ENCODE assay signal across 21 mouse cellular contexts in the genomic region with DNA sequence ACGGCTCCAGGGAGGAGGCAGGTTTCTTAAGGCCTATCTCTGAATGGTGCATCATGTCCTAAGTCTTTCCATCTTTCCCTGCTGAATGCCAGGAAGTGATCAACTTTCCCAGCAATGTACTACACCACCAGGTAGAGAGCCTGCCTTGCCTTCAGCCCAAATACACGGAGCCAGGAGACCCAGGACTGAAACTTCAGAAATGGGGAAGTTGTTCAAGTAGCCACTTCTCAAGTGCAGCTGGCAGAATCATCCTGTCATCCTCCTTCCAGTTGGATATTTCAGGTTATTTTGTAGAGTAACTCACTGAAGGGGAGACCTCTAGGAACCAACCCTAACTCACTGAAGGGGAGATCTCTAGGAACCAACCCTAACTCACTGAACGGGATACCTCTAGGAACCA.
"Had no signal": no experiment of that assay in that cellular context is flagged by ENCODE, and none has a peak within 500 bp of the region (broad histone marks: within the 10 kb centered on the region; RNA-seq: fewer than 3 reads in every experiment).

No protein-coding gene starts in this region.

- H3K36me3 ChIP-seq: limb, embryonic 10.5 days; limb, embryonic 13.5 days; liver, embryonic 12.5 days; liver, embryonic 15.5 days; lung, embryonic 15.5 days; midbrain, embryonic 12.5 days; midbrain, embryonic 15.5 days; neural tube, embryonic 12.5 days; neural tube, embryonic 15.5 days had no signal

- H3K9me3 ChIP-seq: limb, embryonic 10.5 days; limb, embryonic 13.5 days; liver, embryonic 12.5 days; liver, embryonic 15.5 days; lung, embryonic 15.5 days; midbrain, embryonic 12.5 days; midbrain, embryonic 15.5 days; neural tube, embryonic 12.5 days; neural tube, embryonic 15.5 days had no signal

- H3K9ac ChIP-seq: limb, embryonic 13.5 days; liver, embryonic 12.5 days; liver, embryonic 15.5 days; lung, embryonic 15.5 days; midbrain, embryonic 12.5 days; midbrain, embryonic 15.5 days; neural tube, embryonic 12.5 days; neural tube, embryonic 15.5 days had no signal

- H3K4me3 ChIP-seq: limb, embryonic 10.5 days; limb, embryonic 13.5 days; liver, embryonic 12.5 days; liver, embryonic 15.5 days; lung, embryonic 15.5 days; midbrain, embryonic 12.5 days; midbrain, embryonic 15.5 days; neural tube, embryonic 12.5 days; neural tube, embryonic 15.5 days had no signal

- DNase-seq: kidney, adult 2 months; kidney, postnatal 36 days; liver; lung, adult 18-20 months; lung, postnatal 10 days; lung, postnatal 36 days; retina, postnatal 1 day; thymus, adult 2 months; thymus, postnatal 14 days; thymus, postnatal 4 days had no signal

- H3K4me1 ChIP-seq: limb, embryonic 10.5 days; limb, embryonic 13.5 days; liver, embryonic 12.5 days; liver, embryonic 15.5 days; lung, embryonic 15.5 days; midbrain, embryonic 12.5 days; midbrain, embryonic 15.5 days; neural tube, embryonic 12.5 days; neural tube, embryonic 15.5 days had no signal

- H3K4me2 ChIP-seq: limb, embryonic 13.5 days; liver, embryonic 12.5 days; liver, embryonic 15.5 days; lung, embryonic 15.5 days; midbrain, embryonic 12.5 days; midbrain, embryonic 15.5 days; neural tube, embryonic 12.5 days; neural tube, embryonic 15.5 days had no signal

- H3K27me3 ChIP-seq: limb, embryonic 13.5 days; liver, embryonic 12.5 days; liver, embryonic 15.5 days; lung, embryonic 15.5 days; midbrain, embryonic 12.5 days; midbrain, embryonic 15.5 days; neural tube, embryonic 12.5 days; neural tube, embryonic 15.5 days had no signal

- H3K27ac ChIP-seq: kidney, postnatal 0 days; limb, embryonic 10.5 days; limb, embryonic 13.5 days; liver, embryonic 12.5 days; liver, embryonic 15.5 days; lung, embryonic 15.5 days; midbrain, embryonic 12.5 days; midbrain, embryonic 15.5 days; neural tube, embryonic 12.5 days; neural tube, embryonic 15.5 days; stomach, postnatal 0 days had no signal

- ATAC-seq: liver, embryonic 12.5 days; midbrain, embryonic 15.5 days had no signal
